Mouse (Mus musculus) bone marrow macrophage, adult 2 months (primary cell): Measurements from ENCODE around the gene Hira. TPM values are rescaled to one million over a fixed set of nuclear protein-coding genes. Genes with fewer than 3 reads are reported as not detected.
"Not testable (repeated sequence)": the region's sequence is repeated elsewhere in the genome, so short reads cannot be mapped to it uniquely, and the experiment has no call there.

Source experiments
- H3K27ac ChIP-seq: 2 replicates; pipeline ENCODE4 v1.5.1; 2012; ENCODE audit warnings: low read depth, low read length; ENCODE audit not compliant: insufficient read depth
- H3K4me1 ChIP-seq: 2 replicates; pipeline ENCODE4 v1.6.1; 2012; ENCODE audit warnings: low read length; ENCODE audit not compliant: control insufficient read depth, insufficient read depth
- H3K4me3 ChIP-seq: 2 replicates; pipeline ENCODE4 v1.5.1; 2012; ENCODE audit warnings: mild to moderate bottlenecking, low read length, moderate library complexity; ENCODE audit not compliant: insufficient read depth
- CTCF ChIP-seq: IDR thresholded peaks from 2 replicates; pipeline ENCODE4 v1.5.1; 2012; ENCODE audit warnings: low read depth, mild to moderate bottlenecking, low read length, moderate library complexity
- POLR2A ChIP-seq: IDR thresholded peaks from 2 replicates; pipeline ENCODE4 v1.6.1; 2012; ENCODE audit warnings: mild to moderate bottlenecking, low read depth, low read length, borderline replicate concordance
- polyA plus RNA-seq: library from polyadenylated mRNA; stranded (reverse); fragments of >200 nt; gene quantifications from 2 replicates; pipeline ENCODE4 v1.2.4, GENCODE M21; 2012; ENCODE audit not compliant: missing spikeins, insufficient read depth, insufficient read length

Gene Hira
- 20.1 and 23.8 TPM in 2 replicates for polyA plus RNA-seq

- TF ChIP-seq CTCF (no peak), POLR2A (no peak)
Observed at GRCm38 (mm10) chr16:18876442-18877308, at the start of gene Hira, which contains the start of gene Mrpl40. Hira (plus strand) TSS chr16:18877037. Mrpl40 (minus strand) TSS chr16:18876862.

GRCm38 (mm10) chr16:18828630-18829029, 48.2 kb upstream of the Hira start:
- no peaks in the 10 kb centered on the region for H3K4me1 ChIP-seq
- TF ChIP-seq CTCF (no peak), POLR2A (no peak)
- H3K27ac ChIP-seq = no peak overlapping the region
- no peak overlapping the region for H3K4me3 ChIP-seq

More at GRCm38 (mm10) chr16:18876442-18877308, at the start of gene Hira, which contains the start of gene Mrpl40:
- Histone ChIP-seq H3K4me3 (peak within 1 kb of the TSS; percentile 87), H3K4me1 (peaks cover 16% of the 10 kb centered on the region), H3K27ac (peak within 1 kb of the TSS; percentile 68)

DNA sequence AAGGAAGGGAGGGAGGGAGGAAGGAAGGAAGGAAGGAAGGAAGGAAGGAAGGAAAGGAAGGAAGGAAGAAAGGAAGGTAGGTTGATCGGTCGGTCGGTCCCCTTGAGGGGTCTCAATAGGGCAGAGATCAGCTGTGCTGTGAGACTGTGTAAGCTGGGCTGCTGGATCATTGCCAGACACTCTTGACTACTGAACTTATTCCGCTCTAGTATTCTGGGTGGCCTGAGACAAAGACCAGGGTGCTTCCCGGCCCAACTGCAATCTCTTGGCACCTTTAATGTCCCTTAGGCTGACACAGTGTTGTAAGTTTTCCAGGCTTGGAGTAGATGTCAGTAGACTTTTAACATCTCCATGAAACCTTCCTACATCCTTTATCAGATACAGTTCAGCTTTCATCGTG, 47.7 kb upstream of the Hira start:
- TF ChIP-seq POLR2A (no peak), CTCF (no peak)
- Histone ChIP-seq H3K27ac (no peak overlapping the region), H3K4me1 (no peaks in the 10 kb centered on the region), H3K4me3 (no peak overlapping the region)

- Histone ChIP-seq H3K4me1 (peaks cover 3% of the 10 kb centered on the region; the same call in 1 of the 2 replicates), H3K27ac (no peak overlapping the region), H3K4me3 (no peak overlapping the region)
- TF ChIP-seq CTCF (no peak), POLR2A (no peak)
Observed at GRCm38 (mm10) chr16:18833486-18833885, 43.4 kb upstream of the Hira start.

DNA sequence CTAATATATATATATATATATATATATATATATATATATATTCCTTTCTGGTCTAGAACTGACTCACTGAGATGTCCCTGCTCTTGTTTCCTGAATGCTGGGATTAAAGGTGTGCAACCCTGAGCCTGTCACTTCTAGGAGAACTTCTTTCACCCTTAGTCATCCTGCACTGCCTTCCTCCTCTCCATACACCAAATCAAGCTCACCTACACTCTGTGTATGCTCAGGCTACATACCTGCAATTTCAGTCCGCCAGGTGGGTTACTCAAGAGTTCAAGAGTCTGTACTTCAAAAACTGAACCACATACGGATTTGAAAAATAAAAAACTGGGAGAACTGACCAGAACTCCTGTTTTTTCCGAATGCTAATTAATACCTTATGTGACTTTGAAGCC, 40.8 kb upstream of the Hira start:
- Histone ChIP-seq H3K4me3 (peak overlapping the region; percentile 91), H3K4me1 (peaks cover 3% of the 10 kb centered on the region; the same call in 1 of the 2 replicates), H3K27ac (no peak overlapping the region)
- TF ChIP-seq CTCF = no peak
- TF ChIP-seq POLR2A = no peak

GRCm38 (mm10) chr16:18836468-18837208, 40.2 kb upstream of the Hira start, which contains the start of the genes 2510002D24Rik and Gm28539:
2510002D24Rik (plus strand) TSS chr16:18836578.
Gm28539 (plus strand) TSS chr16:18836584.
- no peak for TF ChIP-seq CTCF
- no peak for TF ChIP-seq POLR2A
- Histone ChIP-seq H3K27ac (no peak within 1 kb of the TSS), H3K4me3 (peak within 1 kb of the TSS; percentile 91), H3K4me1 (peaks cover 3% of the 10 kb centered on the region; the same call in 1 of the 2 replicates)

DNA sequence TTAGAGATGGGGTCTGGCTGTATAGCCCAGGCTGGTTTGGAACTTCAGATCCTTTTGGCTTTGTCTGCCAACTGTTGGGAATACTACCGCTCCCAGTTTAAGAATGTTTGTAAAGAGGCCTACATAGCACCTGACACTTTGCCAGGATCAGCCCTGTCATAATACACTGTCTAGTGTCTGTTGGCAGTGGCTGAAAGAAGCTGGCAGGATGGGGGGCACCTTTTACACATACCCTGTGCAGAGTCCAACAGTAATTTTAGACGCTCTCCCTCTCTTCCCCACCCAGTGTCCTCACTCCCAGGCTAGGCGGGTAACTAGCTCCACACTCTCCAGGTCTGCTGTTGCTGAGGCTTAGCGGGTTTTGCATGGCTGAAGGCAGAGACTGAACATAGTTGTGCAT, 38.5 kb upstream of the Hira start:
- Histone ChIP-seq H3K4me3 (no peak overlapping the region), H3K4me1 (peaks cover 3% of the 10 kb centered on the region; the same call in 1 of the 2 replicates), H3K27ac (no peak overlapping the region)
- TF ChIP-seq CTCF = no peak
- no peak for TF ChIP-seq POLR2A

- TF ChIP-seq POLR2A (no peak), CTCF (no peak)
- Histone ChIP-seq H3K4me3 (no peak overlapping the region), H3K4me1 (no peaks in the 10 kb centered on the region), H3K27ac (no peak overlapping the region)
Observed at GRCm38 (mm10) chr16:18846301-18846820, 30.5 kb upstream of the Hira start.

DNA sequence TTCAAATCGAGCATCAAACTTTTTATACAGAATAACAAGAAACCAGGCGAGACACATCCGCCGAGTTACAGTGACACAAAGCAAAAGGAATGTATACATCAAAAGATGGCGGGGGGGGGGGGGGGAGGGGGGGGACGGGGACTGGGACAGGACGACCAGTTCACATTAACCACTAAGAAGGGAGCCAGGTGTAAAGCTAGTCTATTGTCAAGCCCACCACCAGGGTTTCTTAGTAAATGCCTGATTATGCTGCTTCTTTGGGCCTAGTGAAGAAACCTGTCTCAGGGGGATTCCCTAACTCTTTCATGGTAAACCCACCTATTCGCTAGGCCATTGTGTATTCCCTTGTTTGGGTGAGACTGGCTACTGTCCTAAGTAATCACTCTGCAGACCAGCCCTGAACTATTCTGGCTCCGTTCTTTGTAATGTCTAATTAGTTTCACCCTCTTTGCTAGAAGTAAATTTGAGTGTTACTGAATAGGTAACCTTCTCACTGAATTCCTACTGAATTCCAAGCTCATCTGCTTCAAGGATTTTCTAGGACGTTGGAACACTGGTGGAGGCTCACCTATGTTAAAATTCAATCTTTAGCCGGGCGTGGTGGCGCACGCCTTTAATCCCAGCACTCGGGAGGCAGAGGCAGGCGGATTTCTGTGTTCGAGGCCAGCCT, 27.2 kb upstream of the Hira start:
- not testable (repeated sequence) for H3K27ac ChIP-seq

More for the DNA sequence above, 27.2 kb upstream of the Hira start:
- not testable (repeated sequence) for H3K4me3 ChIP-seq, H3K4me1 ChIP-seq
